Mouse (Mus musculus): ENCODE measurements at regions not wholly inside any gene's neighbourhood (a gene's known extent, or its start where the extent isn't known, plus 50 kb on each side); places are given as distances from the start of the nearest gene placed in this dataset.

DNA sequence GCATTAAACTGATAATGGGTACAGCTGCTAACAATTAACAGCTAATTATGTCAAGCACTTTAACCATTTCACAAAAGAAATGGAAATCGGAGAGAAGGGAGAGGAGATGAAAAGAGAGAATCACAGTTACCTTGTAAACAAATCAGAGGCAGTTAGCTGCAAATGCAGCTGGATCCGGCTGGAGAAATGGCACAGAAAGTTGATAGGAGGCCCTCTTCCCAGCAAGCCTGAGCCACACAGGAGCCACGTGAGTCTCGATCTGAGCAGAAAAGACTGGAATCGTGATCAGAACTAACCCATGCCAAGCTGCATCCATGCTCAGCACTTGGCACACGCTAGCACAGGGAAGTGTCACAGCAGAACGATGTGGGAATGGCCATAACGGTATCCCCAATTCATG, 103.8 kb downstream of the Rpl10-ps3 start:
- Histone ChIP-seq H3K79me2 (ENCODE audit: control insufficient read depth, insufficient read depth, low read length, poor library complexity) (no peaks in the 10 kb centered on the region), H3K27me3 (ENCODE audit: control insufficient read depth in 1 of 2, insufficient read depth in 2 of 2, low read length in 2 of 2) (no peaks in the 10 kb centered on the region), H3K9ac (ENCODE audit: control insufficient read depth, low read depth, low read length, poor library complexity, severe bottlenecking) (no peak overlapping the region), H3K4me1 (ENCODE audit: control insufficient read depth in 1 of 2, insufficient read depth in 2 of 2, low read length in 2 of 2) (no peaks in the 10 kb centered on the region), H3K36me3 (ENCODE audit: control insufficient read depth in 1 of 2, insufficient read depth in 2 of 2, low read length in 2 of 2) (no peaks in the 10 kb centered on the region), H3K9me3 (replicated peaks; ENCODE audit: insufficient read depth, low read length) (no peaks in the 10 kb centered on the region), H3K27ac (ENCODE audit: control insufficient read depth, low read depth, low read length) (no peak overlapping the region), H3K4me3 (ENCODE audit: control insufficient read depth in 1 of 2, insufficient read depth in 1 of 2, low read depth in 2 of 2, low read length in 2 of 2) (no peak overlapping the region)
- TF ChIP-seq GABPA (IDR thresholded peaks at IDR 0.05; ENCODE audit: low read depth, low read length) = no peak
- no peak for DNase-seq (ENCODE audit: low read depth, low spot score)

- no peak overlapping the region for H3K27ac ChIP-seq (ENCODE audit: control insufficient read depth, low read depth, low read length)
- no peaks in the 10 kb centered on the region for H3K27me3 ChIP-seq (ENCODE audit: control insufficient read depth in 1 of 2, insufficient read depth in 2 of 2, low read length in 2 of 2)
- H3K4me1 ChIP-seq (ENCODE audit: control insufficient read depth in 1 of 2, insufficient read depth in 2 of 2, low read length in 2 of 2) = no peaks in the 10 kb centered on the region
- H3K79me2 ChIP-seq (ENCODE audit: control insufficient read depth, insufficient read depth, low read length, poor library complexity) = no peaks in the 10 kb centered on the region
- H3K4me3 ChIP-seq (ENCODE audit: control insufficient read depth in 1 of 2, insufficient read depth in 1 of 2, low read depth in 2 of 2, low read length in 2 of 2) = no peak overlapping the region
- TF ChIP-seq ZKSCAN1 (IDR thresholded peaks at IDR 0.05; ENCODE audit: low read depth, low read length) (no peak), MYB (IDR thresholded peaks at IDR 0.05; ENCODE audit: low read depth, low read length) (no peak), TCF12 (IDR thresholded peaks at IDR 0.05; ENCODE audit: low read depth, low read length) (no peak), CHD2 (IDR thresholded peaks at IDR 0.05; ENCODE audit: low read length) (no peak), BHLHE40 (IDR thresholded peaks at IDR 0.05; ENCODE audit: borderline replicate concordance, low read depth, low read length) (no peak), MEF2A (IDR thresholded peaks at IDR 0.05; ENCODE audit: extremely low read depth, insufficient replicate concordance, low read depth, low read length, poor library complexity, severe bottlenecking) (no peak), TBP (IDR thresholded peaks at IDR 0.05; ENCODE audit: low read depth, low read length) (no peak), ETS1 (IDR thresholded peaks at IDR 0.05; ENCODE audit: low read depth, low read length) (no peak), MAFK (IDR thresholded peaks at IDR 0.05; ENCODE audit: borderline replicate concordance, low read depth, low read length) (no peak), HCFC1 (IDR thresholded peaks at IDR 0.05; ENCODE audit: low read depth, low read length) (no peak), JUND (IDR thresholded peaks at IDR 0.05; ENCODE audit: low read depth, low read length) (no peak), TAL1 (IDR thresholded peaks at IDR 0.05; ENCODE audit: low read length) (no peak), EP300 (IDR thresholded peaks at IDR 0.05; ENCODE audit: low read depth in 1 of 2, low read length in 2 of 2) (no peak)
- no peak for DNase-seq (ENCODE audit: low read depth, low spot score)
- no peak overlapping the region for H3K9ac ChIP-seq (ENCODE audit: control insufficient read depth, low read depth, low read length, poor library complexity, severe bottlenecking)
- H3K9me3 ChIP-seq (replicated peaks; ENCODE audit: insufficient read depth, low read length) = no peaks in the 10 kb centered on the region
- no peaks in the 10 kb centered on the region for H3K36me3 ChIP-seq (ENCODE audit: control insufficient read depth in 1 of 2, insufficient read depth in 2 of 2, low read length in 2 of 2)
These were observed 108.9 kb downstream of the Rpl10-ps3 start for GRCm38 (mm10) chr9:50235908-50236307.

GRCm38 (mm10) chr9:50234655-50235054, 110.1 kb downstream of the Rpl10-ps3 start:
- no peaks in the 10 kb centered on the region for H3K4me1 ChIP-seq (ENCODE audit: control insufficient read depth in 1 of 2, insufficient read depth in 2 of 2, low read length in 2 of 2)
- H3K27me3 ChIP-seq (ENCODE audit: control insufficient read depth in 1 of 2, insufficient read depth in 2 of 2, low read length in 2 of 2) = no peaks in the 10 kb centered on the region
- no peaks in the 10 kb centered on the region for H3K79me2 ChIP-seq (ENCODE audit: control insufficient read depth, insufficient read depth, low read length, poor library complexity)
- TF ChIP-seq EP300 (IDR thresholded peaks at IDR 0.05; ENCODE audit: low read depth in 1 of 2, low read length in 2 of 2) (no peak), NELFE (IDR thresholded peaks at IDR 0.05; ENCODE audit: low read depth, low read length) (no peak), MYC (IDR thresholded peaks at IDR 0.05; ENCODE audit: low read depth, low read length) (no peak), MAFK (IDR thresholded peaks at IDR 0.05; ENCODE audit: borderline replicate concordance, low read depth, low read length) (no peak), POLR2A (IDR thresholded peaks at IDR 0.05; ENCODE audit: control insufficient read depth in 1 of 2, insufficient read depth in 1 of 2, low read depth in 1 of 2, low read length in 2 of 2, poor library complexity in 1 of 2) (no peak), ZC3H11A (IDR thresholded peaks at IDR 0.05; ENCODE audit: low read depth, low read length) (no peak), MYB (IDR thresholded peaks at IDR 0.05; ENCODE audit: low read depth, low read length) (no peak), BHLHE40 (IDR thresholded peaks at IDR 0.05; ENCODE audit: borderline replicate concordance, low read depth, low read length) (no peak), JUND (IDR thresholded peaks at IDR 0.05; ENCODE audit: low read depth, low read length) (no peak), MAZ (IDR thresholded peaks at IDR 0.05; ENCODE audit: low read depth, low read length) (no peak), SIN3A (IDR thresholded peaks at IDR 0.05; ENCODE audit: low read length) (no peak), UBTF (IDR thresholded peaks at IDR 0.05; ENCODE audit: borderline replicate concordance, insufficient read depth, low read depth, low read length) (no peak), USF2 (IDR thresholded peaks at IDR 0.05; ENCODE audit: borderline replicate concordance in 1 of 2, insufficient read depth in 1 of 2, low read depth in 1 of 2, low read length in 2 of 2) (no peak), MAX (IDR thresholded peaks at IDR 0.05; ENCODE audit: low read length) (no peak), ZNF384 (IDR thresholded peaks at IDR 0.05; ENCODE audit: low read depth, low read length) (no peak)
- H3K36me3 ChIP-seq (ENCODE audit: control insufficient read depth in 1 of 2, insufficient read depth in 2 of 2, low read length in 2 of 2) = no peaks in the 10 kb centered on the region
- no peaks in the 10 kb centered on the region for H3K9me3 ChIP-seq (replicated peaks; ENCODE audit: insufficient read depth, low read length)
- DNase-seq (ENCODE audit: low read depth, low spot score) = no peak
- no peak overlapping the region for H3K9ac ChIP-seq (ENCODE audit: control insufficient read depth, low read depth, low read length, poor library complexity, severe bottlenecking)
- H3K4me3 ChIP-seq (ENCODE audit: control insufficient read depth in 1 of 2, insufficient read depth in 1 of 2, low read depth in 2 of 2, low read length in 2 of 2) = no peak overlapping the region
- H3K27ac ChIP-seq (ENCODE audit: control insufficient read depth, low read depth, low read length) = no peak overlapping the region

All from MEL (cell line).